Mouse (Mus musculus): ENCODE results near the gene Tnpo2.

Tnpo2 gene

GRCm38 (mm10) chr8:85036718-85037365, at the start of gene Tnpo2:
Gene Tnpo2 (plus strand): TSS chr8:85036915.
- DNase-seq = peak; percentile 90

GRCm38 (mm10) chr8:84987388-84987787, 49.3 kb upstream of the Tnpo2 start:
- DNase-seq = no peak

GRCm38 (mm10) chr8:84987903-84988302, 48.8 kb upstream of the Tnpo2 start:
- no peak for DNase-seq

GRCm38 (mm10) chr8:84989311-84989731, 47.4 kb upstream of the Tnpo2 start:
- DNase-seq = peak; percentile 85

GRCm38 (mm10) chr8:84989810-84990209, 46.9 kb upstream of the Tnpo2 start:
- DNase-seq = peak; percentile 96

- peak; percentile 98 for DNase-seq
These were observed 46.4 kb upstream of the Tnpo2 start, which contains the start of gene Hook2 for GRCm38 (mm10) chr8:84990349-84990748. Gene Hook2 (plus strand): TSS chr8:84990603.

GRCm38 (mm10) chr8:84990836-84991235, 45.9 kb upstream of the Tnpo2 start:
- DNase-seq = peak; percentile 91

GRCm38 (mm10) chr8:84994375-84994774, 42.3 kb upstream of the Tnpo2 start:
- no peak for DNase-seq

GRCm38 (mm10) chr8:84995680-84996079, 41.0 kb upstream of the Tnpo2 start:
- no peak for DNase-seq

GRCm38 (mm10) chr8:84996978-84997377, 39.7 kb upstream of the Tnpo2 start:
- no peak for DNase-seq

- peak; percentile 89 for DNase-seq
These were observed 38.9 kb upstream of the Tnpo2 start for GRCm38 (mm10) chr8:84997649-84998295.

GRCm38 (mm10) chr8:85007686-85008085, 29.0 kb upstream of the Tnpo2 start:
- peak; percentile 57 for DNase-seq

- no peak for DNase-seq
These were observed 25.5 kb upstream of the Tnpo2 start for GRCm38 (mm10) chr8:85011242-85011641.

- DNase-seq = peak; percentile 84
These were observed 23.4 kb upstream of the Tnpo2 start for GRCm38 (mm10) chr8:85013230-85013840.

GRCm38 (mm10) chr8:85014431-85014830, 22.3 kb upstream of the Tnpo2 start, which contains the start of gene Best2:
Gene Best2 (minus strand): TSS chr8:85014531.
- no peak for DNase-seq

GRCm38 (mm10) chr8:85016724-85017123, 20.0 kb upstream of the Tnpo2 start:
- no peak for DNase-seq

GRCm38 (mm10) chr8:85017209-85017608, 19.5 kb upstream of the Tnpo2 start:
- no peak for DNase-seq

GRCm38 (mm10) chr8:85021514-85022055, 15.1 kb upstream of the Tnpo2 start:
- no peak for DNase-seq

GRCm38 (mm10) chr8:85023846-85024245, 12.9 kb upstream of the Tnpo2 start:
- DNase-seq = no peak

GRCm38 (mm10) chr8:85025098-85025932, 11.4 kb upstream of the Tnpo2 start, which contains the start of gene Asna1:
Gene Asna1 (minus strand): TSS chr8:85025281.
- peak; percentile 89 for DNase-seq

- DNase-seq = peak; percentile 99
These were observed 9.8 kb upstream of the Tnpo2 start, which contains the start of gene Trir for GRCm38 (mm10) chr8:85026670-85027515. Gene Trir (plus strand): TSS chr8:85026823.

- no peak for DNase-seq
These were observed 9.2 kb upstream of the Tnpo2 start for GRCm38 (mm10) chr8:85027516-85027855.
